Mouse (Mus musculus) activated CD4-positive, CD25-positive, alpha-beta regulatory T cell, adult 4 months (primary cell): ENCODE measurements around the gene Fut11. TPM values are rescaled to one million over a fixed set of nuclear protein-coding genes. Genes with fewer than 3 reads are reported as not detected.
"Not testable (repeated sequence)": the region's sequence is repeated elsewhere in the genome, so short reads cannot be mapped to it uniquely, and the experiment has no call there.

Experiments used
- ATAC-seq: one replicate; pipeline ENCODE4 v1.8.0; 2017
- polyA plus RNA-seq, 2 experiments: library from polyadenylated mRNA; unstranded; fragments of 100-300 nt; shearing (Covaris generic); gene quantifications; one replicate each; pipeline ENCODE4 v1.2.1; 2017

Gene Fut11
- polyA plus RNA-seq, 2 experiments from 2014 or later, result 5.6 to 6.6 TPM

DNA sequence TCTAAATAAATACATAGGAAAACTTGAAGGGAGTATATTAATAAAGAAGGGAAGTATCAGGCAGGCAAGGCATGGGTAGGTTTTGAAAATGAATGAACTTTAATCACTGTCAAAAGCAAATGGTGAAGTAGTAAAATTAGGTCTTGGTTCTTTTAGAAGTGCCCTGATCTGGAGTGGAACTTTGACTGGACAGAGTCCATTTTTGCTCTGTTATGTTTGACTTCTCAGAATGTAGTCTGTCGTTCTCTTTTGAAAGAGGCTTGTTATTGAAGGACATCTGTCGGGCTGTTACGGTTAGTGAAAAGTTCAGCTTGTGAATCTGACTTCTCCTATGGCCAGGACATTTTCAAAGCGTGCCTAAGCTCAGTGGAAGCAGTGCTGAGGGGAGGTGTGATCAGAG, 16.9 kb upstream of the Fut11 start:
- ATAC-seq, result no peak

DNA sequence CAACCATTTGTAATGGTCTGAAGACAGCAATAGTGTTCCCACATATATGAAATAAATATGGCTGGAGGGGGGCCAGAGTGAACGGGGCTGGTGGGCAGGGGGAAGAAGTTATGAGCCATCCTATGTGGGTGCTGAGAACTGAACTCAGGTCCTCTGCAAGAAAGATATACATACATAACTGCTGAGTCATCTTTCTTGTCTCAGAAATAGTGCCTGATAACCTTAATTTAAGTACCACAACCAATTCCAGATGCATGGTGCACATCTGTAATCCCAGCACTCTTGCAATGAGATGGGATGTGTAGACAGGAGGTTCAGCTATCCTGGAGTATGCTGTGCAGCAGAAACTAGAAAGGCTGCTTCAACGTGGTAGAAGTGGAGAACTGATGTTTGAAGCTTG, 13.0 kb upstream of the Fut11 start:
- no peak for ATAC-seq

DNA sequence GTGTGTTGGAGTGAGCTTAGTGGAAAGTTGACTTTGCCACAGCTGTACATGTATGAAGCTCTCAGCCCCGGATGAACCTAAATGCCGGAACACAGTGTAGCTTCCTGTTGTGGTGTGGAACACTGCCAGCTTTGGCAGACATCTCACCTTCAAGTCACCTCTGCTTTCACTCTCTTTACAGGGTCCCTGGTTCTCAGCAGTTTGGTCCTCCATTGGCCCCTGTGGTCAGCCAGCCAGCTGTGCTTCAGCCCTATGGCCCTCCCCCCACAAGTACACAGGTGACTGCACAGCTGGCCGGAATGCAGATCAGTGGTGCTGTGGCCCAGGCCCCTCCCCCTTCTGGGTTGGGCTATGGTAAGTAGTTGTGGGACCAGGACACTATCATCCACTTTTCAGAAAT, 12.3 kb upstream of the Fut11 start:
- ATAC-seq, result peak; percentile 97

DNA sequence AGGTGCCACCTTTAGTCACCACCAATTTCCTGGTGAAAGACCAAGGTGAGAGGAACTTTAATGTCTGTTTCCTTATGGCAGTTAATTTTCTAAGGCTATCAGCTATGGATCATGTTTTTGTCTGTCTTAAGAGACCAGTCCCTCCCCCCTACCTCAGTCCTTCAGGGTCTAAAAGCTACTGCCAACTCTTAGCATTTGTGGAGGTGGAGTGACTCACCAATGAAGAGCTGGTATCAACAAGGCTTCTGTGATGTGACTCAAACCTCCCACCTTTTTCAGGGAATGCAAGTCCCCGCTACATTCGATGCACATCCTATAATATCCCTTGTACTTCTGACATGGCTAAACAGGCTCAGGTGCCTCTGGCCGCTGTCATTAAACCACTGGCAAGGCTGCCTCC, 8.2 kb upstream of the Fut11 start:
- no peak for ATAC-seq

GRCm38 (mm10) chr14:20689009-20689408, 5.8 kb upstream of the Fut11 start:
- ATAC-seq, result peak; percentile 16

DNA sequence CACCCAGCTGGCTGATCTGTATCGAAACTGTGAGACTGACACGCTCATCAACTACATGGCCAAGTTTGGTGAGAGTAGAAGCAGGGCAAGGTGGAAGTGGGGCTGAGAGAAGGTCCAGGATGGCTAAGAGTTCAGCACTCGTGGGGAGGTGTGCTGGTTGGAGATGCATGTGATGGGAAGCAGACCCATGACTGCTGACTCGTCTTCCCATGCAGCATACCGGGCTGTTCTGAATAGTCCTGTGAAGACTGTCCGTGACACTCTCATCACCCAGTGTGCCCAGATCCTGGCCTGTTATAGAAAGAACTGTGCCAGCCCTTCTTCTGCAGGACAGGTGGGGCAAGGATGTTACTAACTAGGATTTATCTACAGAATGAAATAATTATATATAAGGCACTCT, 3.0 kb upstream of the Fut11 start:
- ATAC-seq, result no peak

- no peak for ATAC-seq
These were observed 1.1 kb upstream of the Fut11 start for GRCm38 (mm10) chr14:20693589-20694101.

GRCm38 (mm10) chr14:20694185-20694883, 434 bp upstream of the Fut11 start:
- no peak for ATAC-seq

- no peak for ATAC-seq
These were observed 1.2 kb downstream of the Fut11 start for GRCm38 (mm10) chr14:20695761-20696520.

DNA sequence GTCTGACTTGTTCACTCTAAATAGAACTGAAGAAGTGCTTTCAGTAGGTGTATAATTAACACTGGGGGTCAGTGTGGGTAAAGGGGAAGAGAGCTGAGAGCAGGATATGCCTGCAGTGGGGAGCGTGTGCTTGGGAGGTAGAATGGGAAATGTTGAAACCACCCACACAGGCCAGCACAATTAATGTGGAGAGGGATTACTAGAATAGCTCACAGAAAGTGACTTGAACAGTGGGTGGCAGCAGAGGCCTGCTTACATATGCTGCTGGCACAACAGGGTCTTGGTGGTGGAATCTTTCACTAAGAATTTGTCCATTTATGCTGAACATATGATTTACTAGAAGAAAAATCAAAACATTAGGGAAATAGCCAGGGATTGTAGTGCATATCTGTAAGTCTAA, 2.2 kb downstream of the Fut11 start:
- ATAC-seq, result no peak

- ATAC-seq, result no peak
These were observed 3.7 kb downstream of the Fut11 start for GRCm38 (mm10) chr14:20698515-20698914.

- no peak for ATAC-seq
These were observed 5.6 kb downstream of the Fut11 start for GRCm38 (mm10) chr14:20700362-20700761.

DNA sequence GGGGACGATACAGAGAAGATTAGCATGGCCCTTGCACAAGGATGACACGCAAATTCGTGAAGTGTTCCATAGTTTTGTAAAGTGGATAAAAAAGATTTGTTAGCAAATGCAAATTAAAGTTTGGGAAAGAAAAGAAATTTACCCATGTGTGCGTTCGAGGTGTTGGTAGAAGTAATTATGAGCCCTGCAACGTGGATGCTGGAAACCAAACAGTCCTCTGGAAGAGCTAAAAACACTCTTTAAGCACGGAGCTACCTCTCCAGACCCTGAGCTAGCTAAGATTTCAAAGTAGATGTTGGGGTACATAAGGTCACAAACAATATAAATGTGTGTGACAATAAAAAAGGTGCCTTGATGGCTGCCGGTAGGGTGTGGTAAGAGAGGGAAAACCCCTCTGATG, 6.8 kb downstream of the Fut11 start:
- ATAC-seq, result no peak

- no peak for ATAC-seq
These were observed 7.5 kb downstream of the Fut11 start for GRCm38 (mm10) chr14:20702096-20702740.

DNA sequence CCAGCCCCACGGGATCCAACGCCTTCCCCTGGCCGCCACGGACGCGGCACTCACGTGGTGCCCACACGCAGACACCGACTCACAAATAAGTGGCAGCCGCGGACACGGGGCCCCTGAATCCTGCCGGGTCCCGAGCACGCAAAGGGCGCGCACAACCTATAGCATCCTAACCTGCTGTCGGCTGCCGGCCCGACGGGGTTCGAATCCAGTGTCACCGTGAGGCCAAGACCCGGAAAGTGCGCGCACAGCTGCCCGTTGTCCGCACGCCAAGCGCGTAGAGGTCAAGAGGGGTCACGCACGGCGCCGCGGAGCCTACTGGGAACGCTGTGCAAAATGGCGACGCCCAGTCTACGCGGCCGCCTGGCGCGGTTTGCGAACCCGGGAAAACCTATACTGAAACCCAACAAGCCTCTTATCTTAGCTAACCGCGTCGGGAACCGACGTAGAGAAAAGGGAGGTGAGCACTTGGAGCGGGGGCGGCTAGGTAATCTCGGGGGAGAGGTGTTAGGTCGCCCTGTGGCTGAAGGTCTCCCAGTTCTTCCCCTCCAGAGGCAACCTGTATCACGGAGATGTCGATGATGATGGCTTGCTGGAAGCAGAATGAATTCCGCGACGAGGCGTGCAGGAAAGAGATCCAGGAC, 8.1 kb downstream of the Fut11 start, which contains the start of gene Chchd1:
Gene Chchd1 (plus strand): TSS at position 266 of the 641 bp plus-strand sequence.
- peak; percentile 65 for ATAC-seq

DNA sequence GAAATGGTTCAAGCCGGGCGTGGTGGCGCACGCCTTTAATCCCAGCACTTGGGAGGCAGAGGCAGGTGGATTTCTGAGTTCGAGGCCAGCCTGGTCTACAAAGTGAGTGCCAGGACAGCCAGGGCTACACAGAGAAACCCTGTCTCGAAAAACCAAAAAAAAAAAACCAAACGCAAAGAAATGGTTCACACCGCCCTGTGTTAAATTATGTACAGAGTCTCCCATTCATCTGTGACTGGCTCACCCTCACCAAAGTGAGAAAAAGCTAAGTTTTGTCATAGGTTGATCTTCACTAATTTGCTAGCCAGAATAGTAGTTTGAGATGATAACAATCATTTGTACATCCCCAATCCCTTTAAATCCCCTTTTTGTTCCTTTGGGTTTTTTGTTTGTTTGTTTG, 8.7 kb downstream of the Fut11 start:
- ATAC-seq, result not testable (repeated sequence)

DNA sequence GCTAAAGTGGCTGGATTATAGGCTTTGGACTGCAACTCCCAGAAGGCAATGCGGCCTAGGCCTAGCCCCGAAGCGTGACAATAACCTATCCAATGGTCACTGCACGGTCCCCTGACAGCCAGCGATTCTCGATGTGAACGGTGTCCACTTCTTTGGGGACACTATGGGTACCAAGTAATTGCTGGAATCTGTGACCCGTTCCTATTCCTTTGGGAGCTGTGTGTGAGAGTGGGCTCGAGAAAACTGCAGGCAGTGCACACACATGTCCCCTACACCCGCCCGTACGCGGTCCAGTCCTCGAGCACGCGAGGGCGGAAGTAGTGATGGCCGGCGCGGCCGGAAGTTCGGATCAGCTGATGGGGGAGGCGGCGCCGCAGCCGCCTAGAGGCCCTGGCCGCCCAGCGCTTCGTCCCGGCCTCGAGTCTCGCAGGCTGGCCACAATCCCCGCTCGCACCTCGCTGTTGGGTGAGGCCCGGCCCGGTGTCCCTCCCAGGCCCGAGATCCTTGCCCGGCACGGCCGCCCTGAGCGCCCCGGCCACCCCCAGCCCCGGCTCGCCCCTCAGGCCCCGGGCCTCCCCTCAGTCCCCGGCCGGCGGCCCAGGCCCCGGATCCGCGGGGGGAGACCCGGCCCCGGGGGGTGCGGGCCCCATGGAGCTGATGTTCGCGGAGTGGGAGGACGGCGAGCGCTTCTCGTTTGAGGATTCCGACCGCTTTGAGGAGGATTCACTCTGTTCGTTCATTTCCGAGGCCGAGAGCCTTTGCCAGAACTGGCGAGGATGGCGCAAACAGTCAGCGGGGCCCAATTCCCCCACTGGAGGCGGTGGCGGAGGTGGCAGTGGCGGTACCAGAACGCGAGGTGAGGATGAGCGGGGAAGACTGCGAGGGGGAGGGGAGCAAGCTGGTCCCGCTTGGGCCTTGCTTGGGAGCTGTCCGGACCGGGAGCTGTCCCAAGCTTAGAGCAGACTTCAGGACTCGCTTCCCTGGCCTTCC, 12.7 kb downstream of the Fut11 start, which contains the start of gene Zswim8:
Gene Zswim8 (plus strand): TSS at position 352 of the 990 bp plus-strand sequence.
- ATAC-seq, result peak; percentile 60

DNA sequence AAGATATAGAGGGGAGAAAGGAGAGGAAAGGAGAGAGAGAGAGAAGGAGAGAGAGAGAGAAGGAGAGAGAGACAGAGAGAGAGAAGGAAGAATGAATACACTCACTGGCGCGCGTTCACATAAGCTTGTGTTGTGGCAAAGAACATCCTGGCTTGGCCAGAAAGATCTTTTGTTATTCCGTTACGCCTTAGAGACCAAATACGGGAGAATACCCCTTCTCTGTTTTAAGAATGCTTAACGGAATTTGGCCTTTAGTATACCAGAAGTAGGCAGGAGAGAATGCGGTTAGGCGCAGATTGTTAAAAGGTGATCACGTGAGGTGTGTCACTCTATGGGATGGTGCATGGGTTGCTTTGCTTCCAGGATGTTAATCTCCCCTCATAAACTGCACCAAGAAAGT, 13.5 kb downstream of the Fut11 start:
- ATAC-seq, result peak; percentile 38

DNA sequence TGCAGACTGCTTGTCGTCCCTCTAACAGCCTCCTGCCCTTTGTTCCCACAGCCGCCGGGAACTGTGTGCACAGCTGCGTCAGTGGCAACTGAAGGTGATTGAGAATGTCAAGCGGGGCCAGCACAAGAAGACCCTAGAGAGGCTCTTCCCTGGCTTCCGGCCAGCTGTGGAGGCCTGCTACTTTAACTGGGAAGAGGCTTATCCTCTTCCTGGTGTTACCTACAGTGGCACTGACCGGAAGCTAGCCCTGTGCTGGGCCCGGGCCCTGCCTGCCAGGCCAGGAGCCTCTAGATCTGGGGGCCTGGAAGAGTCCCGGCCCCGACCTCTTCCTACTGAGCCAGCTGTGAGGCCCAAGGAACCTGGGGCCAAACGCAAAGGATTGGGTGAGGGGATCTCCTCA, 19.1 kb downstream of the Fut11 start:
- ATAC-seq, result no peak

- ATAC-seq, result no peak
These were observed 23.7 kb downstream of the Fut11 start for GRCm38 (mm10) chr14:20718443-20718842.

GRCm38 (mm10) chr14:20719767-20720166, 25.0 kb downstream of the Fut11 start:
- no peak for ATAC-seq

DNA sequence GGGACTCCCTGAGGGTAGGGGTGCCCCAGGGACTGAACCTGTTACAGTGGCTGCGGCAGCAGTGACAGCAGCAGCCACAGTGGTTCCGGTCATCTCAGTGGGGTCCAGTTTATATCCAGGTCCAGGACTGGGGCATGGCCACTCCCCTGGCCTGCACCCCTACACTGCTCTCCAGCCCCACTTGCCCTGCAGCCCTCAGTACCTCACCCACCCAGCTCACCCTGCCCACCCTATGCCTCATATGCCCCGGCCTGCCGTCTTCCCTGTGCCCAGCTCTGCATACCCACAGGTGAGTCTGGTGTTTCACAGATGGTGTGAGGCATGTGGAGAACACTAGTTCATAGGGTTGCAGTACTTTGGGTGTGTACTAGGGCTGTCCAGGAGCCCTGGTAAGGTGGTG, 26.6 kb downstream of the Fut11 start:
- no peak for ATAC-seq
